Mouse (Mus musculus) kidney, postnatal 0 days (tissue): Measurements from ENCODE around the gene Uxs1. TPM values are rescaled to one million over a fixed set of nuclear protein-coding genes. Genes with fewer than 3 reads are reported as not detected.

Experiments
- ATAC-seq: fragments of 200-750 bp; cut with Nextera tagmentation; replicated peaks from 2 replicates; pipeline ENCODE4 v1.8.0; 2017; ENCODE audit warnings: low read depth, moderate number of reproducible peaks, moderate TSS enrichment, moderate library complexity; ENCODE audit not compliant: low FRiP score
- DNase-seq: peaks from one replicate; pipeline ENCODE4 v3.0.0-alpha.2; 2016; ENCODE audit warnings: low spot score
- H3K27ac ChIP-seq: fragments of 300-500 bp; sonication (generic); 2 replicates; pipeline ENCODE4 v1.5.1; 2014; ENCODE audit warnings: mild to moderate bottlenecking
- H3K27me3 ChIP-seq: fragments of 300-500 bp; sonication (generic); 2 replicates; pipeline ENCODE4 v1.6.1; 2014; ENCODE audit warnings: low read length, mixed read lengths; ENCODE audit not compliant: insufficient read depth
- H3K36me3 ChIP-seq: fragments of 300-500 bp; sonication (generic); 2 replicates; pipeline ENCODE4 v1.6.1; 2014; ENCODE audit warnings: low read length, mixed read lengths; ENCODE audit not compliant: insufficient read depth
- H3K4me1 ChIP-seq: fragments of 300-500 bp; sonication (generic); replicated peaks from 2 replicates; pipeline ENCODE4 v1.6.1; 2014; ENCODE audit warnings: antibody characterized with exemption, low read length, mixed read lengths; ENCODE audit not compliant: insufficient read depth
- H3K4me2 ChIP-seq: fragments of 300-500 bp; sonication (generic); 2 replicates; pipeline ENCODE4 v1.6.1; 2014; ENCODE audit warnings: mild to moderate bottlenecking, low read length, moderate library complexity, mixed read lengths
- H3K4me3 ChIP-seq: fragments of 300-500 bp; sonication (generic); replicated peaks from 2 replicates; pipeline ENCODE4 v1.5.1; 2014; ENCODE audit warnings: low read depth, low read length
- H3K9ac ChIP-seq: fragments of 300-500 bp; sonication (generic); 2 replicates; pipeline ENCODE4 v1.6.1; 2014; ENCODE audit warnings: low read depth, low read length
- H3K9me3 ChIP-seq: fragments of 300-500 bp; sonication (generic); replicated peaks from 2 replicates; pipeline ENCODE4 v1.6.1; 2016; ENCODE audit warnings: low read length, inconsistent platforms, mixed read lengths
- CTCF ChIP-seq: IDR thresholded peaks from 2 replicates; pipeline ENCODE4 v1.5.1; 2016; ENCODE audit warnings: antibody characterized with exemption, low read depth, mild to moderate bottlenecking, moderate library complexity
- WGBS: fragments of 180-500 bp; shearing (Covaris S2); extraction: QIAGEN DNeasy Blood & Tissue Kit; methylation state at CpG from one replicate; pipeline ENCODE4 v1.1.7; 2014; 5-methylcytosine and 5-hydroxymethylcytosine counted together
- polyA plus RNA-seq: library from polyadenylated mRNA; unstranded; fragments of >200 nt; fragmentation: Nextera tagmentation; extraction: Ambion mirVana; gene quantifications from 2 replicates; pipeline ENCODE4 v1.2.1, GENCODE M21; 2015

Uxs1 gene
- polyA plus RNA-seq, 1 experiment from 2014 or later, result 28.5 TPM

DNA sequence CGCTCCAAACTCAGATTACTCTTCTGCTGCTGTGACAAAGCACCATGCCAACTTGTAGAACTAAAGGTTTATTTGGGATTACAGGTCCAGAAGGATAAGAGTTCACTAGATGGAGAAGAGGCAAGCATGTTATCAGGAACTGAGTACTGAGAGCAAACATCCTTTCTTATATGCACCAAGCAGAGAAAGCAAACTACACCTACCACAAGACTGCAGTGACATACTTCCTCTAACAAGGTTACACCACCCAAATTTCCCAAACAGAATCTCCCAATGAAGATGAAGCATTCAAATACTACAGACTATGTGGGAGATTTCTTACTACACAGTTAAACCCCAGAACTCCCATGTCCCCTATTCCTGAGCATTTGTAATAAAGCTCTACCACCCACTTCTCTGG is 15.8 kb downstream of the Uxs1 start:
- H3K4me1 ChIP-seq, result no peaks in the 10 kb centered on the region
- no peak for TF ChIP-seq CTCF
- no peak overlapping the region for H3K9ac ChIP-seq
- DNase-seq (no peak), ATAC-seq (no peak)
- no peaks in the 10 kb centered on the region for H3K9me3 ChIP-seq
- H3K27me3 ChIP-seq, result no peaks in the 10 kb centered on the region
- 96% methylated on average over 1 of the region's 1 CpGs for WGBS
- H3K36me3 ChIP-seq, result no peaks in the 10 kb centered on the region
- H3K4me3 ChIP-seq, result no peak overlapping the region
- no peak overlapping the region for H3K4me2 ChIP-seq
- no peak overlapping the region for H3K27ac ChIP-seq

DNA sequence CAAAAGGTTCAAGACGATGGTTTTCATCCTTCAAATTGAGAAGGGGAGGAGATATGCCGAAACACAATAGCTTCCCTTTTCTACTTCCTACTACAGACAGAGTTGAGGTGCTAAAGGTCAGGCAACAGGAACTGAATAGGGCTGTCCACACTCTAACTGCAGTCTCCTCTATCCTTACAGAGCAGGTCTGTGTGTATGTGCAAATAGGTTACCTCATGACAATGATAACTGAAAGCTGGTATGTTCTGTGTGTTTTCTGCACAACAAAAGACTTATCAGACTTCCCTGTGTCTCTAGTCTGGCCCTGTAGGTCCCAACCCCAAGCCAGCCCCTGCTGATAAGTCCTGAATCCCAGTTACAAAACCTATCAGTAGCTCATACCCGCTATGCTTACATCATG is 16.5 kb downstream of the Uxs1 start:
- Histone ChIP-seq H3K4me2 (no peak overlapping the region), H3K9ac (no peak overlapping the region), H3K4me1 (no peaks in the 10 kb centered on the region), H3K9me3 (no peaks in the 10 kb centered on the region), H3K4me3 (no peak overlapping the region), H3K27ac (no peak overlapping the region), H3K36me3 (no peaks in the 10 kb centered on the region), H3K27me3 (no peaks in the 10 kb centered on the region)
- 76% methylated on average over 3 of the region's 3 CpGs for whole genome bisulfite sequencing
- ATAC-seq, result no peak
- no peak for DNase-seq
- TF ChIP-seq CTCF, result no peak

DNA sequence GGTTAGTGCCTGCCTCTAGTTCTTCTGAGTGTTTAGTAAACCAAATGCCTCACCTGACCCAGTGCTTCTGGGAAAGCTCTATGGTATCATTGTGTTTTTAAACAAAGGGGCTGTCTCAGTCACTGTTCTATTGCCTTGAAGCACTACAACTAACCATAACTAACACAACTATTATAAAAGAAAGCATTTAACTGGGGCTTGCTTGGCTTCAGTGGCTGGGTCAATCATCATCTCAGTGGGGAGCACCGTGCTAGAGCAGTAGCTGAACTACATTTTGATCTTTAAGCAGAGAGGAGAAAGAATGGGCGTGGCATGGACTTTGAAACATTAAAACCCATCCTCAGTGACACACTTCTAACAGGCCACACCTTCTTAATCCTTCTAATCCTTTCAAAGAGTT is 18.2 kb downstream of the Uxs1 start:
- ATAC-seq, result no peak
- no peak for TF ChIP-seq CTCF

DNA sequence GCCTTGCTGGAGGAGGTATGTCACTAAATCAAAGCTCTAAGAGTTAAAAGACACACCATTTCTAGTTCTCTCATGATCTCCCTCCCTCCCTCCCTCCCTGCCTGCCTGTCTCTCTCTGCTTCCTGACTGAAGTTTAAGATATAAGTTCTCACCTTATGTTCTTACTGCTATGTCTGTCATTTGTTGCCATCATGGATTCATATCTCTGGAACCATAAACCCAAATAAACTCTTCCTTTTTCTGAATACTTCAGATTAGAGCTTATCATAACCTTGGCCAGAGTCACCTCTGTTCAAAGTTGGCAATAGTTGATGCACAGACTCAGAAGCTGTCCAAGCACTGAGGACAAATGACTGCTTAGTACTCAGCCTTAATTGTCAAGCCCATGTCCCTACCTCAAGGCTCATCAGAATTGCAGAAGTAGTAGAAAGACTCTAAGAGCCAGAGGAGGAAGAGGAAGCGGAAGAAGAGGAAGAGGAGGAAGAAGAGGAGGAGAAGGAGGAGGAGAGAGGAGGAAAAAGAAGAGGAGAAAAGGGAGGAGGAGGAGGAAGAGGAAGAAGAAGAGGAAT is 23.6 kb downstream of the Uxs1 start:
- Histone ChIP-seq H3K27ac (no peak overlapping the region), H3K27me3 (no peaks in the 10 kb centered on the region), H3K36me3 (0 out of 2 replicates have a peak, but pooled peaks cover 3% of the 10 kb centered on the region), H3K9me3 (no peaks in the 10 kb centered on the region), H3K4me1 (no peaks in the 10 kb centered on the region), H3K4me3 (no peak overlapping the region), H3K4me2 (no peak overlapping the region), H3K9ac (no peak overlapping the region)
- 93% methylated on average over 1 of the region's 1 CpGs for WGBS
- DNase-seq (no peak), ATAC-seq (no peak)
- TF ChIP-seq CTCF, result no peak

More for the DNA sequence above, 18.2 kb downstream of the Uxs1 start:
- no peak for DNase-seq
- no peak overlapping the region for H3K27ac ChIP-seq
- H3K4me3 ChIP-seq, result no peak overlapping the region
- H3K4me1 ChIP-seq, result no peaks in the 10 kb centered on the region
- WGBS, result 92% methylated on average over 2 of the region's 2 CpGs
- H3K9me3 ChIP-seq, result no peaks in the 10 kb centered on the region
- no peaks in the 10 kb centered on the region for H3K27me3 ChIP-seq
- no peaks in the 10 kb centered on the region for H3K36me3 ChIP-seq
- H3K4me2 ChIP-seq, result no peak overlapping the region
- H3K9ac ChIP-seq, result no peak overlapping the region

DNA sequence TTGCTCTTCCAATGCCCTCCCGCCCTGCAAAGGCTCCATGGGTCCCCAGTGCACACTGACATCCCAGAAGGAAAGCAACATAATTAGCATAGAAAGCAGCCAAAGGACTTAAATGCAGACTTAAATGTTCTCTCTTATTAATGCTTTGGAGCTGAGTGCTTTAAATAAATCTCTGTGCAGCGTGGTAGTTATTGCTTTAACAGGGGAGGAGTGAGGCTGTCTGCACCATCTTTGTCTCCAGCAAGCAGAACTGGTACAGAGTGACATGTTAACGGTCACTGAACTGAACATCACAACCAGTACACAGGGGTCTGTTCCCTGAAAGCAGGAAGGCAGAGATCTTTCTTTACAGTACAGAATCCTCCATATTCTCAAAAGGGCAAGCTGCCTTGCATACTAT is 29.6 kb downstream of the Uxs1 start:
- Histone ChIP-seq H3K9ac (no peak overlapping the region), H3K4me1 (no peaks in the 10 kb centered on the region), H3K9me3 (no peaks in the 10 kb centered on the region), H3K4me2 (no peak overlapping the region), H3K36me3 (no peaks in the 10 kb centered on the region), H3K27ac (no peak overlapping the region), H3K4me3 (no peak overlapping the region), H3K27me3 (no peaks in the 10 kb centered on the region)
- ATAC-seq (no peak), DNase-seq (no peak)
- TF ChIP-seq CTCF, result no peak
- WGBS, result 83% methylated on average over 3 of the region's 3 CpGs

DNA sequence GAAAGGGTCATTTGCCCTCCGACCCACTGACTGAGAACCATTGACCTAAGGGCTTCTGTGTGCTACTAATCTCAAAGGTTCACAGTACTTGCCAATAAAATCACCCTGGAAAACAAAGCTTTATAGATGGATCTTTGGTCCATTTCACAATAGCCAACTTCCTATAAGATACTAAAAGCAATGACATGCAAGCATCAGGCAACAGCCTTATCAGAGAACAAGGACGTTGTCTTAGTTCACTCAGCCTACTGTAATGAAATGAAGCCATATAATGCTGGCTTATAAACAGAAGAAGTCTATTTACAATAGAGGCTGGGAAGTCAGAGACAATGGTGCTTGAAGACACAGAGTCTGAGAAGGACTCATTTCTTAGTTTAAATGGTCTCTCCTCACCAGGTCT is 37.8 kb downstream of the Uxs1 start:
- Histone ChIP-seq H3K4me3 (no peak overlapping the region), H3K36me3 (peaks cover 9% of the 10 kb centered on the region; the same call in 1 of the 2 replicates), H3K9ac (no peak overlapping the region), H3K27me3 (no peaks in the 10 kb centered on the region), H3K4me1 (no peaks in the 10 kb centered on the region), H3K4me2 (no peak overlapping the region), H3K9me3 (no peaks in the 10 kb centered on the region), H3K27ac (no peak overlapping the region)
- no peak for TF ChIP-seq CTCF
- DNase-seq, result no peak
- WGBS, result 85% methylated on average over 2 of the region's 2 CpGs
- ATAC-seq, result no peak

DNA sequence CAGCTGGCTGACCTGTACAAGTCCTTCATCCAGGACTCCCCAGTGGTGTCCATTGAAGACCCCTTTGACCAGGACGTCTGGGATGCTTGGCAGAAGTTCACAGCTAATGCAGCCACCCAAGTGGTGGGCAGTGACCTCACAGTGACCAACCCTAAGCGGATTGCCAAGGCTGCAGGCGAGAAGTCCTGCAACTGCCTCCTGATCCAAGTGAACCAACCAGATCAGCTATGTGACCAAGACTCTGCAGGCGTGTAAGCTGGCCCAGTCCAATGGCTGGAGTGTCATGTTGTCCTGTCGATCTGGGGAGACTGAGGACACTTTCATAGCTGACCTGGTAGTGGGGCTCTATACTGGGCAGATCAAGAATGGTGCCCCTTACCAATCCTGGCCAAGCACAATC is 40.9 kb downstream of the Uxs1 start:
- TF ChIP-seq CTCF, result no peak
- no peak for ATAC-seq
- no peak overlapping the region for H3K4me3 ChIP-seq
- no peaks in the 10 kb centered on the region for H3K27me3 ChIP-seq
- no peaks in the 10 kb centered on the region for H3K9me3 ChIP-seq
- no peak overlapping the region for H3K4me2 ChIP-seq
- peaks cover 9% of the 10 kb centered on the region; the same call in 1 of the 2 replicates for H3K36me3 ChIP-seq
- H3K27ac ChIP-seq, result no peak overlapping the region
- no peak for DNase-seq
- H3K9ac ChIP-seq, result no peak overlapping the region
- no peaks in the 10 kb centered on the region for H3K4me1 ChIP-seq
- 93% methylated on average over 5 of the region's 5 CpGs for WGBS
